Mouse (Mus musculus): ENCODE data around the gene Trpc3.
"Not testable (repeated sequence)": the region's sequence is repeated elsewhere in the genome, so short reads cannot be mapped to it uniquely, and the experiment has no call there.

Gene Trpc3

DNA sequence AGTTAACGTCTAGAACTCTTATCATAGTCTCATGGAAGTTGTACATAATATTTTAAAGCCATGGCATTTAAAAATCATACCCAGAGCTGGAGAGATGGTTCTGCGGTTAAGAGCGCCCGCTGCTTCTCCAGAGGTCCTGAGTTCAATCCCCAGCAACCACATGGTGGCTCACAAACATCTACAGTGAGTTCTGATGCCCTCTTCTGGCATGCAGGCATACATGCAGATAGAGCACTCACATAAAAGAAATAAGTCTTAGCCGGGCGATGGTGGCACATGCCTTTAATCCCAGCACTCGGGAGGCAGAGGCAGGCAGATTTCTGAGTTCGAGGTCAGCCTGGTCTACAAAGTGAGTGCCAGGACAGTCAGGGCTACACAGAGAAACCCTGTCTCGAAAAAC is 90.2 kb downstream of the Trpc3 start:
- DNase-seq (ENCODE audit: low spot score in 2 of 2), result not testable (repeated sequence)

DNA sequence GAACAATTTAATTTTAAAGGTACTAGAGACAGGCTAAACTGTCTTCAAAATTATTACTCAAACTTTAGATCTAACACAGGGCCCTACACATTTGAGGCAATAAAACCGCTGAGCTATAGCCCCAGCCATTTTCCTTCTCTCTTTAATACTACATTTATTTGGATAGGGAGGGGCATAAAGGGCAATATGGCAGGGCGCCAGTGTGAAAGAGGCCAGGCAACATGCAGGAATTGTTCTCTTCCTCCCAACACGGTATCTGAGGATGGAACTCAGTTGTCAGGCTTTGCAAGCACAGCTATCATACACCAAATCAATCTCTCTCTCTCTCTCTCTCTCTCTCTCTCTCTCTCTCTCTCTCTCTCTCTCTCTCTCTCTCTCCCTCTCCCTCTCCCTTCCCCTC is 91.2 kb downstream of the Trpc3 start:
- DNase-seq (ENCODE audit: low spot score in 2 of 2), result no peak

DNA sequence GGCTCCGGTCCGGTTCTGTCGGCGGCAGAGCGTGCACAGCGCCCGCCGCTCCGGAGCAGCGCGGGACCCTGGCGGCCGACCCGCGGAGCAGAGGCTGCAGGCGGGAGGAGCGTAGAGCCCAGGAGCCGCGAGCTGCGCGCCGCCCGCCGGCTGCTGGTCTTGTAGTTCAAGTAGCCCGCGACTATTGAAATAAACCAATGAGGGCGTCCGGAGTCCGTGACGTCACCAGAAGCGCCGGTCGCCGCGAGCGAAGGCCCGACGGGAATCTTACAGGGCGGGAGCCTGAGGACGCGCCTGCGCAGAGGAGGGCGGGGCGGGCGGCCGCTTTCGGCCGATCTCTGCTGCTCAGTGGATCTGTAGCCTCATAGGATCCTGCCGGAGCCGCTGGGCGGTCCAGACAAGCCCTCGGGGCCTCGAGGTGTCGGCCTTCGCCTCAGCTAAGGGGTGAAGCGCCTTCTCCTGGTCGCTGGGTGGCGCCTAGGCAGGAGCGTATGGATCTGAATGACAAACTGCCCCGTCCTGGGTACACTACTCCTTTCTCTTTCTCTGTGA is 118.1 kb downstream of the Trpc3 start, which contains the start of gene Ccna2:
Ccna2 (minus strand) TSS at position 324 of the 552 bp plus-strand sequence.
- DNase-seq (ENCODE audit: low spot score in 2 of 2), result peak; percentile 97 to 98

DNA sequence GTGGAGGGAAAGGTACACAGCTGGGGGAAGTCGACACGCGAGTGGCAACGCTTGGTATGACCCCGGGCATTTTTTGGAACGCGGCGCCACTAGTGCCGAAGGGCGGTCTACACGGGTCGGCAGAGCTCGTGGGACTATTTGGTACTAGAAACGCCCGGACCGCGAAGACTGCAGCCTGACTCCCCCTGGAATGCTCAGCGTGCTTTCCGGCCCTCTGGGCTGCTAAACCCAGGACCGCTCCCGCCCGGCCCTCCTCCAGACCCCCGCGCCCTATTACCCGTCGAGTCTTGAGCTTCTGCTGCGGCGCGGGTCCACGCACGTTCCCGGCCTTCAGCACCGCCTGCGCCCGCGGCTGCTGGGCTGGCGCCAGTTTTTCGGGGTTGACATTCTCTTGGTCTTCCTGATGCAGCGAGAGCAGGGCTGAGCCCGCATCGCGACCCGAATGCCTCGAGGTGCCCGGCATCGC is 118.6 kb downstream of the Trpc3 start:
- no peak for DNase-seq (ENCODE audit: low spot score in 2 of 2)
